Mouse (Mus musculus) heart, adult 2 months (tissue): ENCODE results near the gene Crtc1.

Experiments used
- CTCF ChIP-seq: fragments of 200-600 bp; IDR thresholded peaks from 2 replicates; pipeline ENCODE4 v1.8.1; 2022; ENCODE audit warnings: antibody characterized with exemption, mild to moderate bottlenecking, moderate library complexity
- EP300 ChIP-seq: fragments of 200-500 bp; IDR thresholded peaks from 2 replicates; pipeline ENCODE4 v1.6.1; 2011; ENCODE audit warnings: low read depth, low read length, control low read depth; ENCODE audit not compliant: insufficient read depth
- POLR2A ChIP-seq: fragments of 200-500 bp; IDR thresholded peaks from 2 replicates; pipeline ENCODE4 v1.6.1; 2011; ENCODE audit warnings: mild to moderate bottlenecking, low read depth, low read length, control low read depth; ENCODE audit not compliant: insufficient read depth

DNA sequence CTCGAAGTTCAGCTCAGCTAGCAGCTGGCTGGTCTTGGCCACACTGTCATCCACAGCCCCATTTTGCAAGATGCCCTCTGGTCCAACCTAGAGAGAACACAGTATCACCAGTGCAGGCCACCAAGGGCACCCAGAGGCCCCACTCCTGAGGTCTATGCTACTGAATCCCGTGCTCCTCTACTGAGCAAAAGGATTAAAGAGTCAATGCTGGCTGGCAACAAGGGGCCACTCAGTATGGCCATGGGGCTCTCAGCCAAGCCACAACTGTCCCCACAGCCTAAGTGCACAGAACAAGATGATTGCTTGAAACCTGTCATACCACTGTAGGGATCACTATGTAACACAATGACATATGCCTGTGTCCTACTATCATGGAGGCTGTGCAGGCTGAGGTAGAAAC is 95.1 kb downstream of the Crtc1 start:
- TF ChIP-seq CTCF (no peak), POLR2A (no peak), EP300 (no peak)
